Mouse (Mus musculus): ENCODE results near the gene Tmem151a. TPM values are rescaled to one million over a fixed set of nuclear protein-coding genes. Genes with fewer than 3 reads are reported as not detected.

Gene Tmem151a
- polyA plus RNA-seq, 1 experiment from 2014 or later, result 15.8 TPM

- Histone ChIP-seq H3K9me3 (ENCODE audit: control insufficient read depth, low read length) (no peaks in the 10 kb centered on the region), H3K4me1 (replicated peaks; ENCODE audit: control insufficient read depth, insufficient read depth, low read length) (peaks cover 14% of the 10 kb centered on the region), H3K4me3 (replicated peaks; ENCODE audit: low read length) (no peak overlapping the region), H3K36me3 (ENCODE audit: control insufficient read depth, insufficient read depth) (peaks cover 17% of the 10 kb centered on the region), H3K27ac (ENCODE audit: low read length) (no peak overlapping the region), H3K27me3 (replicated peaks; ENCODE audit: control insufficient read depth, insufficient read depth, low read length) (no peaks in the 10 kb centered on the region), H3K9ac (replicated peaks; ENCODE audit: low read depth, low read length) (no peak overlapping the region), H3K4me2 (ENCODE audit: low read length) (no peak overlapping the region)
- 75% methylated on average over 19 of the region's 19 CpGs for WGBS
- ATAC-seq, result no peak
Observed at GRCm38 (mm10) chr19:5109659-5110453, 24.5 kb upstream of the Tmem151a start.

GRCm38 (mm10) chr19:5108702-5109101 is 23.4 kb upstream of the Tmem151a start:
- WGBS, result 71% methylated on average over 4 of the region's 4 CpGs
- Histone ChIP-seq H3K27ac (ENCODE audit: low read length) (no peak overlapping the region), H3K36me3 (ENCODE audit: control insufficient read depth, insufficient read depth) (peaks cover 26% of the 10 kb centered on the region)

GRCm38 (mm10) chr19:5108271-5108575 is 22.9 kb upstream of the Tmem151a start:
- Histone ChIP-seq H3K4me2 (ENCODE audit: low read length) (no peak overlapping the region), H3K27me3 (replicated peaks; ENCODE audit: control insufficient read depth, insufficient read depth, low read length) (no peaks in the 10 kb centered on the region), H3K36me3 (ENCODE audit: control insufficient read depth, insufficient read depth) (peaks cover 31% of the 10 kb centered on the region), H3K27ac (ENCODE audit: low read length) (no peak overlapping the region), H3K9me3 (ENCODE audit: control insufficient read depth, low read length) (no peaks in the 10 kb centered on the region), H3K4me3 (replicated peaks; ENCODE audit: low read length) (no peak overlapping the region), H3K9ac (replicated peaks; ENCODE audit: low read depth, low read length) (no peak overlapping the region), H3K4me1 (replicated peaks; ENCODE audit: control insufficient read depth, insufficient read depth, low read length) (peaks cover 14% of the 10 kb centered on the region)
- 30% methylated on average over 5 of the region's 5 CpGs for WGBS
- ATAC-seq, result no peak

More at GRCm38 (mm10) chr19:5108702-5109101, 23.4 kb upstream of the Tmem151a start:
- peaks cover 14% of the 10 kb centered on the region for H3K4me1 ChIP-seq (replicated peaks; ENCODE audit: control insufficient read depth, insufficient read depth, low read length)
- H3K9me3 ChIP-seq (ENCODE audit: control insufficient read depth, low read length), result no peaks in the 10 kb centered on the region
- no peak overlapping the region for H3K4me2 ChIP-seq (ENCODE audit: low read length)
- no peak overlapping the region for H3K9ac ChIP-seq (replicated peaks; ENCODE audit: low read depth, low read length)
- no peaks in the 10 kb centered on the region for H3K27me3 ChIP-seq (replicated peaks; ENCODE audit: control insufficient read depth, insufficient read depth, low read length)
- no peak overlapping the region for H3K4me3 ChIP-seq (replicated peaks; ENCODE audit: low read length)
- no peak for ATAC-seq

GRCm38 (mm10) chr19:5107556-5108270 is 22.4 kb upstream of the Tmem151a start:
- no peak overlapping the region for H3K4me2 ChIP-seq (ENCODE audit: low read length)
- H3K9ac ChIP-seq (replicated peaks; ENCODE audit: low read depth, low read length), result no peak overlapping the region
- peaks cover 34% of the 10 kb centered on the region for H3K36me3 ChIP-seq (ENCODE audit: control insufficient read depth, insufficient read depth)
- H3K4me3 ChIP-seq (replicated peaks; ENCODE audit: low read length), result no peak overlapping the region
- 0 out of 2 replicates have a peak overlapping the region, but pooled peaks have one; percentile 15 for H3K27ac ChIP-seq (ENCODE audit: low read length)
- peaks cover 14% of the 10 kb centered on the region for H3K4me1 ChIP-seq (replicated peaks; ENCODE audit: control insufficient read depth, insufficient read depth, low read length)
- no peak for ATAC-seq
- no peaks in the 10 kb centered on the region for H3K27me3 ChIP-seq (replicated peaks; ENCODE audit: control insufficient read depth, insufficient read depth, low read length)
- WGBS, result 76% methylated on average over 18 of the region's 18 CpGs
- no peaks in the 10 kb centered on the region for H3K9me3 ChIP-seq (ENCODE audit: control insufficient read depth, low read length)

- Histone ChIP-seq H3K9ac (replicated peaks; ENCODE audit: low read depth, low read length) (peak within 1 kb of the TSS; percentile 94), H3K36me3 (ENCODE audit: control insufficient read depth, insufficient read depth) (peaks cover 34% of the 10 kb centered on the region), H3K9me3 (ENCODE audit: control insufficient read depth, low read length) (no peaks in the 10 kb centered on the region), H3K4me3 (replicated peaks; ENCODE audit: low read length) (peak within 1 kb of the TSS; percentile 85), H3K27ac (ENCODE audit: low read length) (peak within 1 kb of the TSS; percentile 96), H3K4me2 (ENCODE audit: low read length) (peak within 1 kb of the TSS; percentile 82), H3K27me3 (replicated peaks; ENCODE audit: control insufficient read depth, insufficient read depth, low read length) (no peaks in the 10 kb centered on the region), H3K4me1 (replicated peaks; ENCODE audit: control insufficient read depth, insufficient read depth, low read length) (peaks cover 14% of the 10 kb centered on the region)
- WGBS, result under 1% methylated on average over 45 of the region's 46 CpGs
- peak; percentile 97 for ATAC-seq
Observed at GRCm38 (mm10) chr19:5106731-5107191, 21.4 kb upstream of the Tmem151a start, which contains the start of gene Rab1b. Gene Rab1b (minus strand): TSS chr19:5107072.

- WGBS, result 20% methylated on average over 9 of the region's 9 CpGs
- no peak for ATAC-seq
- Histone ChIP-seq H3K4me3 (replicated peaks; ENCODE audit: low read length) (peak overlapping the region; percentile 85), H3K9ac (replicated peaks; ENCODE audit: low read depth, low read length) (peak overlapping the region; percentile 94), H3K4me1 (replicated peaks; ENCODE audit: control insufficient read depth, insufficient read depth, low read length) (peaks cover 14% of the 10 kb centered on the region), H3K9me3 (ENCODE audit: control insufficient read depth, low read length) (no peaks in the 10 kb centered on the region), H3K27me3 (replicated peaks; ENCODE audit: control insufficient read depth, insufficient read depth, low read length) (no peaks in the 10 kb centered on the region), H3K36me3 (ENCODE audit: control insufficient read depth, insufficient read depth) (peaks cover 32% of the 10 kb centered on the region), H3K4me2 (ENCODE audit: low read length) (peak overlapping the region; percentile 82), H3K27ac (ENCODE audit: low read length) (peak overlapping the region; percentile 96)
Observed at GRCm38 (mm10) chr19:5106074-5106473, 20.7 kb upstream of the Tmem151a start.

GRCm38 (mm10) chr19:5098363-5099143 is 13.2 kb upstream of the Tmem151a start, which contains the start of gene Cnih2:
Gene Cnih2 (minus strand): TSS chr19:5098521.
- no peaks in the 10 kb centered on the region for H3K9me3 ChIP-seq (ENCODE audit: control insufficient read depth, low read length)
- H3K9ac ChIP-seq (replicated peaks; ENCODE audit: low read depth, low read length), result peak within 1 kb of the TSS; percentile 96
- H3K36me3 ChIP-seq (ENCODE audit: control insufficient read depth, insufficient read depth), result peaks cover 12% of the 10 kb centered on the region; the same call in 1 of the 2 replicates
- ATAC-seq, result peak; percentile 76
- no peaks in the 10 kb centered on the region for H3K27me3 ChIP-seq (replicated peaks; ENCODE audit: control insufficient read depth, insufficient read depth, low read length)
- peak within 1 kb of the TSS; percentile 79 for H3K4me3 ChIP-seq (replicated peaks; ENCODE audit: low read length)
- H3K4me2 ChIP-seq (ENCODE audit: low read length), result peak within 1 kb of the TSS; percentile 59
- 2% methylated on average over 41 of the region's 48 CpGs for WGBS
- peak within 1 kb of the TSS; percentile 92 for H3K27ac ChIP-seq (ENCODE audit: low read length)
- peaks cover 50% of the 10 kb centered on the region for H3K4me1 ChIP-seq (replicated peaks; ENCODE audit: control insufficient read depth, insufficient read depth, low read length)

- Histone ChIP-seq H3K27ac (ENCODE audit: low read length) (peak overlapping the region; percentile 92), H3K4me1 (replicated peaks; ENCODE audit: control insufficient read depth, insufficient read depth, low read length) (peaks cover 53% of the 10 kb centered on the region), H3K4me2 (ENCODE audit: low read length) (peak overlapping the region; percentile 59), H3K27me3 (replicated peaks; ENCODE audit: control insufficient read depth, insufficient read depth, low read length) (no peaks in the 10 kb centered on the region), H3K4me3 (replicated peaks; ENCODE audit: low read length) (peak overlapping the region; percentile 79), H3K9me3 (ENCODE audit: control insufficient read depth, low read length) (no peaks in the 10 kb centered on the region), H3K36me3 (ENCODE audit: control insufficient read depth, insufficient read depth) (peaks cover 11% of the 10 kb centered on the region; the same call in 1 of the 2 replicates), H3K9ac (replicated peaks; ENCODE audit: low read depth, low read length) (peak overlapping the region; percentile 96)
- WGBS, result under 1% methylated on average over 23 of the region's 31 CpGs
- ATAC-seq, result peak; percentile 13; the same call in 1 of the 2 replicates
Observed at GRCm38 (mm10) chr19:5097521-5098362, 12.4 kb upstream of the Tmem151a start.

All from forebrain, embryonic 16.5 days (tissue).